Mouse (Mus musculus) gastrocnemius, adult 8-10 months (tissue): Measurements from ENCODE around the gene Hist1h4d. TPM values are rescaled to one million over a fixed set of nuclear protein-coding genes. Genes with fewer than 3 reads are reported as not detected.

Experiments
- DNase-seq, 2 experiments: peaks; one replicate each; pipeline ENCODE4 v3.0.0; 2022; ENCODE audit warnings: low spot score in 2 of 2
- total RNA-seq, 4 experiments: library from RNA; stranded (reverse); gene quantifications; 2 replicates each; pipeline ENCODE4 v1.2.4; 2022

Hist1h4d gene
- total RNA-seq, 4 experiments from 2014 or later: 37.8 to 57.9 (median 48.1) TPM

DNA sequence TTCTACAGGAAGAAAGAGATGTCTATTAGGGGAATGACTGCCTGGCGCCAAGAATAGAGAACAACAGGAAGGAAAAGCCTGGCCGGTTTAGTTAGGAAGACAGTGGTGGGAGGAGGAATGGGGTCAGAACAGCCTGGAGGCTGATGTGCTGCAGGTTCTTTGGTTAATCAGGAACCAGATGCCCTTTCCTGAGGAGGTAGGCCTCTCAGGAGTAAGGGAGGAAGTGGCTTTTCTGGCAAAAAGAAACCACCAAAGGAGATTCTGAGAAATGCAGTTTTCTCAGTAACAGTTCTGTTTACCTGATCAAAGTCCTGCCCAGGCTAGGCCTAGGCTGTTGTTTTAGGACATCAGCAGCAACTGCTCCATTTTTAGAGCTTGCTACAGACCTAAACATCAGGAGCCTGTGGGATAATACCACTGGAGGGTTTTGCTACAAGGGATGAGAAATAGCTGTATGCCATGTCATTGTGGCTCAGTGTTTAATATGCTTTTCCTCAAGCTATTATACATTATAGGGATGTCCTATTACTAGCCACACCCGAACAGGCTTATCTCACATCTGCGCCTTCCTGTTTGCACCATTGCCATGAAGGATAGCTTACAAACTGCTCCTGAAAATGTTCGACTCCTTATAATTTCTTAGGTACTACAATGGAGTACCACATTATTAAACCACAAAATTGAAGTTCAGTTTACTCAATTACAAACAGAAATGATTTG, 11.8 kb downstream of the Hist1h4d start:
- DNase-seq: no peak

DNA sequence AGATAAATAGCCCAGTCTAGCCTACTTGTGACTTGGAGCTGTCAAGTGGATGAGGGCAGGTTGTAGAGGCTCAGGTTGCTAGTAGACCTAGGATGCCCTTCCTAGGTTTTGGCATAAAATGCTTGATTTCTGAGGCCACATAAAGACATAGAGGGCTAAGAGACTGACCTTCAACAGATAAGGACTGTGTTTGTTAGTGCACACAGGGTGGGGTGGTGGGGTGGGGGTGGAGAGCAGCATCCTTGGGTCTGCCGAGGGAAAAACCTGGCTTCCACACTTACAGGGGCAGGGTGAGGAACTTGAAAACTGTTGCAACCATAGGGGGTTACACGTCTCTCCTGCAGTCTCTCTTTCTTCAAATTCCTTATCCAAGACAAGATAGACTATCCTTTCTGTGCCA, 13.8 kb downstream of the Hist1h4d start:
- no peak for DNase-seq

DNA sequence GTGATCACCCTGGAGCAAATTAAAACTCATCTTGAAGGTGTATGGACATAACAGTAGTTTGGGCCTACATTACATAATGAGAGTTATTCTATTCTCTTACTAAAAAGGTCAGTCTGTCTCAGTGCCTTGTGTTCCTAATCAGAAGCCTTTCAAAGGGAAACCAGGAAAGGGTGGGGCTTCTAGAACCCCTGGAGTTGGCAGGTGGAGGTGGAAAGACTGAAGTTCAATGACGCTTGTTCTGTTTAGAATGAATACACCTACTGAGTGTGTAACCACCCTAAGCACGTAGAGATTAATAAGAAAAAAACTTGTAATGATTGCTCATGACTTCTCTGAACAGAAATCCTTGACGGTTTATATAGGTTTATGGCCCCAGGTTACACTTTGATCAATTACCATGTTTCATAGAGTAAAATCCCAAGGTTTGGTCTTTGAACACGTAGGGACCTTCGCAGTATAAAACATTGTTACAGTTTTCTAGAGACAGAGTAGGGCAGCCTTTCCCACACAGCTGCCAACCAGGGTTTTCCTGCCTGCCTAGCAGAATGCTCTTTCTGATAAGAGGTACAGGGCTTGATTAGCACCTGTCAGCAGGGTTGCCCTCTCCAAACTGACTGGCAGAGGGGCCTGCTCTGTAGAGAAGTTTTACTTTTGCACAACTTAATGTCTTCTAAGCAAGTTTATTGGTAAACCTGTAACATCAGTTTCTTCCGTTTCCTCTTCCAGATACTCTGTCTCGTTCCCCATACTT, 14.4 kb downstream of the Hist1h4d start:
- no peak for DNase-seq

DNA sequence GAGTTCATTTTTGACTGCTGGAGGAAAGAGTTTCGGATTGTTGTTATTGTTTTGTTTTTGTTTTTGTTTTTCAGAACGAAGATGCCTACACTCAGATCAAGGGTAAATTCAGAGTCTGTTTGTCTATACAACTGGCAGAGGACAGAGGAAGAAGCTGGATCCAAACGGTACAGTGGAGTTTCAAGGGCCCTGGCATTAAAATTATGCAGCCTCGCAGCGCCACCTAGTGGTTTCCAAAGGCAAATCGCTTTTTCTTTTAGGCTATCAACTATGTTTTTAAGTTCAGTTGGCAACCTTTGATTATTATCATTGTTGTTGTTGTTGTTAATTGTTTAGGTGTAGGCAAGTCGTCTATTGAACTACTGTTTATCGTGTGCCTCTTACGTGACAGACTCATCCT, 16.6 kb downstream of the Hist1h4d start:
- peak in 1 of 2 experiments; percentile 12 for DNase-seq

DNA sequence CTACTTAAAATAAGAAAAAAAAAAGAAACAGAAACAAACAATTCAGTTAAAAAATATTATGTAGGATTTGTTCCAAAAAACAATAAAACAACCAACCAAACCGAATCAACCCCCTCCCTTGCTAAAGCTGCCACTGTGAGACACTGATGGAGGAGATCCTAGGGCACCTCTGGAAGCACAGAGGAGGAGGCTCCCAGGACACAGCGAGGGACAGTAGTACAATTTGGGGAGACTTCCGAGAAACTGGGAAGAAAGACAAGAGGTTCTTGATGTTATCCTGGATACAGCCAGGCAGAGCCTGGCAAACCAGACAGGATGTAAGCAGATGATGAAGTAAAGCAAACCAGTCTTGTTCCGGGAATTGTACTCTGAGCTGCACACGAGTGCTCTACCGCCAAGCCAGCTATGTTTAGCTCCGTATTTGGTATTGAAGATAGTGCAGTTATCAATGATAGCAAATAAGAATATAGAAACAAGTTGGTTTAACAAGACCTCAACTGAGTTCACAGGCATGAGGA, 21.8 kb downstream of the Hist1h4d start:
- no peak for DNase-seq

DNA sequence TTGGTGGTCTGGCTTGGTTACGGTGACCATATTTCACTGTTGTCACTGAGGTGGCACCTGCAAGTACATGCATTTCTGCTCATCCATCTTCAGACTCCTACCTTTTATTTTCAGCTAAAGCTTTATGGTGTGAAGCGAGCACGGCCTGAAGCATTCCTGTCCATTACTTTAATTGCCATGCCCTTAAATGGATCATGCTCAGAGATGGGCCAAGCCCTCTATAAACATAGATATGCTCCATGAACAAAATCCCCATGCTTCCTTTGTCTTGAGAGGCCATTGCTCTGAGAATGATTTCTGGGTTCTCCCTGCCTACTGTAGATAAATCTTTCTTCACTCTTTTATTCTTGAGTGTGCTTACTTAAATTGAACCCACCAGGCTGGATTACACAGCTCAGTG, 23.1 kb downstream of the Hist1h4d start:
- DNase-seq: no peak

DNA sequence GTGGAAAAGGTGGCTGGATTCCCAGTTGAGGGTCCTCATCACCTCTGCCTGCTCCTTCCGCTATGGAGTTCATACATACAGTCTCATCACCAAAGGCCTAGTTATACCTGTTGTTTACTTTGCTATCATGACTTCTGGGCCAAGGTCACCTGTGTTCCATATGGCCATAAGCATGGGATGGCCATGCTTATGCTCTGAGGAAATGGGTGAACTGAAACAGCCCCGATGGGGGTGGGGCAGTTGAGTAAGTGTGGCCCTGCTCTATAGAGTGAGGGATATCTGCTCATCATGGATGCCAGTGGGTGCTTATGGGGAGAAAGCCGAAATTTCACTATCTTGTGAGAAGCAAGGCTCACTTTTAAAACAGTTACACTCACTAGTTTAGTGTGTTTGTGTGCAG, 23.7 kb downstream of the Hist1h4d start:
- DNase-seq: no peak

DNA sequence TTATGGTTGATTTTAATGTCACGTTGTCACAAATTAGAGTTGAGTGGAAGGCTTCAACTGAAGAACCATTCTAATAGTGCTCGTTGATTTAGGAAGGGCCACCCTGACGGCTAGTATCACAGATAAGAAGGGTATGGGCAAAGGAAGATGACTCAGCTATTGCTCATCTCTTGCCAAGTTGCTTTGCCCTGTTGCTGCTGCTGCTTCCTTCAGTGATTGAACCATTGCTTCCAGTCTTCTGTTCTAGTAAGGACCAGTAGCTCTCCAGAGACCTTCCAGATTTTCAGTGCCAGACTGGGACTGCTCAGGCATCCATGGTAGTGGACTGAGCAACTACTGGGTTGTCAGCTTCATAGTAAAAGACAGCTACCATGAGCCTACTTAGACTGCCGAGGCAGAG, 27.8 kb downstream of the Hist1h4d start:
- DNase-seq: no peak

DNA sequence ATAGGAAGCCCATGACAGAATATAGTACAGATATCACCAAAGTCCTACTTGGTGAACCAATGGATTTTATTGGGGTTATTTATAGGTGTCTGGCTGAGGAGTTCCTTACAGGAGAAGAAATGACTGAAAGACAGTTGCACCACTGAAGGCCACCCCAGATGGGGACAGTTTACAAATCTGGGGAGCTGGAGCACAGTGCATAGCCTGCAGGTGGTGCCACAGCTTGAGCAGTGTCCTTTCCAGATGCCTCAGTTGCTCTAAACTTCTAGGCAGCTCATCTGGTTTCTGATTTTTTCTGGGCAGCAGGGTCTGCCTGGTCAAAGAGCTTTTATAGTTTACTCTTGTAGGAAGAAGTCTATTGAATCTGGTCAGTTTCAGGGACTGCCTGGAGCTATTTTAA, 28.4 kb downstream of the Hist1h4d start:
- no peak for DNase-seq

DNA sequence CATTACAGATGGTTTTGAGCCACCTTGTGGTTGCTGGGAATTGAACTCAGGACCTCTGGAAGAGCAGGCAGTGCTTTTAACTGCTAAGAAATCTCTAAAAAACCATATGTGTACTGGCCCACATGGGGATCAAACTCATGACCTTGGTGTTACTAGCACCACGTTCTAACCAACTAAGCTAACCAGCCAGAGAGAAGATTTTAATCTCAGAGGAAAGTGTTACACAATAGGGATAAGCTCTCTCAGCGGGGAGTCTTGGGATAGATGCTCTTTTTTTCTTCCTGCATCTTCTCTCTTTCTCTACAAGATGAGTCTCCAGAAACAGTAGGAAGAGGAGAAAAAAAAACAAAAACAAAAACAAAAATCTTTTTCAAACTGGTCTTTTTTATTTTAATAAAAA, 29.0 kb downstream of the Hist1h4d start:
- DNase-seq: no peak

DNA sequence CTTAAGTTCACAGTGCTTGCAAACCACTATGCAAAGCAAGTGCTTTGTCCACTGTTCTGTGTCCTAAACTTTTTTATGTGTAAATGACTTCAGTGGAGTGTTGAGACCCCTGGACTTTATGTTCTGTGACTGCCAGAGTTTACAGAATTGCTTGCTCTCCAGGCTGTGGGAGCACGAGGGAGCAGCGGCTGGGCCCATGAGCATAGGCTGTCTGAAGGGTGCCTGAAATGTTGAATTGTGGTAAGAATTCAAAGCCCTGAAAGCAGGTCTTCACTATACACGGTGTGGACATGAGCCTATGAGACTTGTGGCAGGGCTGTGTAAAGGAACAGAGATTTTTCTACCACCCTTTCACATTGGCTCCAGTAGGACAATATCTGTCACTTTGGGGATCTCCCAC, 30.2 kb downstream of the Hist1h4d start:
- no peak for DNase-seq

DNA sequence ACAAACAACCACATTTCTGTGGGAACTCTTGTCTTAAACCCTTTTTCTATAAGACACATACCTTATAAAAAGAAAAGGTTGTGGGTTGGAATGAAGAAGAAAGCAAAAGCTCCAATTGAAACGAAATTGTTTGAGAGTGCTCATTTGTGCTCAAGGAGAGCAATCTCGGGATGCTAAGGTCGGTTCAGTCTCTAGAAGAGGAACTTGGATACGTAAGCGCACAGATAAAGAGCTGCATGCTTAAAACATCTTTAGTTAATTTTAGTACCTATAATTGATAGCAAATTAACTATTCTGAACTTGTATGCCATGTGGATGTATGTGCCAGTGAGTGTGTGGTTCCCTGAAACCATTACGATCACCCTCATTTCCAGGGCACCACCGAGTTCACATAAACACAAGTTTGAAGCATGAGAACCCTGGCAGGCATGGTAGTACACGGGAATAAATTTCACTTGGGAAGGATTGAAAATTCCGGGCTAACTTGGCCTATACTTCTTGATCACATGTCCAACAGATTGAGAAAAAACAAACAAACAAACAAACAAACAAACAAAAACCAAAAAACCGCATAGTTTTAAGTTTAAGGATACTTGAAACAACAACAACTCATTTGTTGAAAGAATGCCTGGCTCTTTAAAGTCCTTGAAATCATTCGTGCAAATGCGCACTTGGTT, 38.8 kb downstream of the Hist1h4d start:
- no peak for DNase-seq

DNA sequence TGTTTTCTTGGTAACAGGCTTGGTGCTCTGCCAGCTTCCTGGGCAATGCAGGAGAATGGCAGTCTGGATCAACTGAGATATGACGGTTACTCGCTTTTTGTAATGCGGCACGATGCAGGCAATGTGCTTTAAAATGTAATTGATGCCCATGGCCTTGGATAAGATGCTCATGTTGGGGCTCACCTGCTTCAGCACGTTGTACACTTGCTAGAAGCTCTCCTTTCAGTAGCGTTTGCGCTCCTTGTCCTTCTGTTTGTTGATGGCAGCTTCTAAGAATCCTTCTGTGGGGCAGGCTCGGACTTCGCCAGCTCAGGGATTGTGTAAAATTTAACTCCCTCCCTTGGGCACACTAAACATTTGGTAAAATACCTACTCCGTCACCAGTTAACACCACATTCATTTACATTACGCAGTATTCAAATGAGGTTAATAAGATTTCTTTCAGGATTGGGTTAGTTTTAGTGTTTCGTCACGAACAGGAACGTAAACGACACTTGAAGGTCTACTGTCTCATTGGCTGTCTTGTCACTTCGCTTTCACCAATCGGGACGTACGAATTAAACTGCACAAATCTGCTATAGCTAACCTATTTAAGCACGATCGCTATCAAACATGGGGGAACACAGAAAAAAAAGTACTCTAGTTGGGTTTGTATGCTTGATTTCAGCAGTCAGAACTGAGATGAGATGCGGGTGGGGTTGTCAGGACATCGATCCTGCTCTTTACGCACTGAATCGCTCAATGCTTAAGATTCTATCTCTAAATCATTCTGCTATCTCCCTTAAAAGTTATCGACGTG, 39.5 kb downstream of the Hist1h4d start, which contains the start of gene Hist1h2be:
Gene Hist1h2be, minus strand, starts transcription at position 392 of the 799 bp plus-strand sequence.
- peak; percentile 11 to 36 for DNase-seq

DNA sequence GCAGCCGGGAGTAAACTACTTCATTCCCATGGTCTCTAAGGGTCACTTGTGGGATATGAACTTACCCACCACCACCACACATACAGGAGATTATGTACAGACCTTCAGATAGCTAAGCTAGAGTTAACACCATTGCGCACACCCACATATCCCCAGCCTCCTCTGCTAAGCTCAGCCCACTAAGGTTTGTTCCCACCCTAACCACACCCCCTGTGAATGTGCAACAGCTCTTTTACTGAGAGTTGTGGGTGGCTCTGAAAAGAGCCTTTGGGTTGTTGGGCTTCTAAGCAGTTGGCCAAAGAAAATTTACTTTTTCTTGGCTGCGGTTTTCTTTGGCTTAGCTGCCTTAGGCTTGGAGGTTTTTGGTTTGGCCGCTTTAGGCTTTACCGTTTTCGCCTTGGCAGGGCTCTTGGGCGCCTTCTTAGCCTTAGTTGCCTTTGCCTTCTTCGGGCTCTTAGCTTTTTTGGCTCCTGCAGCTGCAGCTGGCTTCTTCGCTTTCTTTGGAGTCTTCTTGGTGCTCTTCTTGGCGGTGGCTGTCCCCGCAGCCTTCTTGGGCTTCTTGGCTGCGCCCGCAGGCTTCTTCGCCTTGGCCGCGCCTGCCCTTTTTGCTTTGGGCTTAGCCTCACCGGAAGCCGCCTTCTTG, 40.3 kb downstream of the Hist1h4d start:
- peak; percentile 35 to 47 for DNase-seq

DNA sequence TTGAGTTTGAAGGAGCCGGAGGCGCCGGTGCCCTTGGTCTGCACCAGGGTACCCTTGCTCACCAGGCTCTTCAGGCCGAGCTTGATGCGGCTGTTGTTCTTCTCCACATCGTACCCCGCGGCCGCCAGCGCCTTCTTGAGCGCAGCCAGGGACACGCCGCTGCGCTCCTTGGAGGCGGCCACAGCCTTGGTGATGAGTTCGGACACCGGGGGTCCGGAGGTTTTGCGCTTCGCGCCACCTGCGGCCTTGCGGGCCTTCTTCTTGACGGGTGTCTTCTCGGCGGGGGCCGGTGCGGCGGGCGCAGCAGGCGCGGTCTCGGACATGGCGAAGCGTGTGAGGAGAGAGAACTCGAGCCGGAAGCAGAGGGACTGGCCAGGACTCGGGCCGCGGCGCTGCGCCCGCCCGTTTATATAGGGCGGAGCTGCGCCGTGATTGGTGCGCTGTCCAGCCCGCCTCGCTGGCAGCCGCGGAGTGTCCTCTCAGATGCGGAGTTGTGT, 40.8 kb downstream of the Hist1h4d start, which contains the start of gene Hist1h1e:
Gene Hist1h1e, minus strand, starts transcription at position 384 of the 497 bp plus-strand sequence.
- DNase-seq: peak; percentile 75 to 79

DNA sequence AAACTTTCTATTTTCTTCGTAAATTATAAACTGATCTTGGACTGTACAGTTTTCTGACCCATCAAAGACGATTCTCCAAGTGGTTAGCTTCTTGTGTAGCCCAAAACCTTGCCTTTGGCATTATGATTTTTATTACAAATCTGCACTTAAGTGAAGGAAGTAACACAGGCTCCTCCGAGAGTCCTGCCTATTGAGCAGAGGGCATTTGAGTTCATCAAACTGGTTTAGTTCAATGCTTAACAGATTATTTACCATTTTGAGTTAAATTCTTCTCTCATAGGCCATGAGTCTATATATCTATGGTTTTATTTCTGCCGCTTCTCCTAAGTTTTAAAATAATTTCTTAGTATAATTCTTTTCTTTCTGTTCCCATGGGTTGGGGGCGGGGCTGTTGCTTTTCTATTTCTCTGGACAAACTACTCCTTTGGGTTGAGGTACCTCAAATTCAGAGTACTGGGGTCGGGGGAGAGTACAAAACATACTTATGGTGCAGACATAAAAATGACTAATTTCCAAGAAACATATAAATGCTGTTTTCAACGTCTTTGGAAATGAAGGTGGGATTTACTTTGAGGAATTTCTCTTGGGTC, 41.6 kb downstream of the Hist1h4d start:
- no peak for DNase-seq

DNA sequence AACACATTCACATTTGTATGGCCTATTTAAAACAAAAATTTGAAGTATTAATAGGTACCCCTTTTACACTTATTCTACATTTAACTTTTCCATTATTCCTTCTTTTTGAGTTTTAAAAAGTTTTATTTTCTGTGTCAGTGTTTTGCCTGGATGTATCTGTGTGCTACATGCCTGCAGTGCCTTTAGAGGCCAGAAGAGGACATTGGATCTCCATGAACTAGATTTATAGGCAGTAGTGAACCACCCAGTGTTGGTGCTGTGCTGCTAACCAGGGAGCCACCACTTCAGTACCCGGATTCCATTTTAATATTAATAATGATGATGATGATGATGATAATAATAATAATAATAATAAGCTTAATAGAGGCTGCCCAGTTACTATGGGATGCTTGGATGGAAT, 49.3 kb downstream of the Hist1h4d start:
- no peak for DNase-seq
